Mouse (Mus musculus) testis, postnatal 10 days (tissue): ENCODE results near the gene Cnksr2.
A peak's percentile ranks its signal among the peaks of the same experiment; 100 is the strongest.

Experiments
- DNase-seq: peaks from one replicate; pipeline ENCODE4 v3.0.0; 2021; ENCODE audit warnings: low spot score

The Cnksr2 gene

DNA sequence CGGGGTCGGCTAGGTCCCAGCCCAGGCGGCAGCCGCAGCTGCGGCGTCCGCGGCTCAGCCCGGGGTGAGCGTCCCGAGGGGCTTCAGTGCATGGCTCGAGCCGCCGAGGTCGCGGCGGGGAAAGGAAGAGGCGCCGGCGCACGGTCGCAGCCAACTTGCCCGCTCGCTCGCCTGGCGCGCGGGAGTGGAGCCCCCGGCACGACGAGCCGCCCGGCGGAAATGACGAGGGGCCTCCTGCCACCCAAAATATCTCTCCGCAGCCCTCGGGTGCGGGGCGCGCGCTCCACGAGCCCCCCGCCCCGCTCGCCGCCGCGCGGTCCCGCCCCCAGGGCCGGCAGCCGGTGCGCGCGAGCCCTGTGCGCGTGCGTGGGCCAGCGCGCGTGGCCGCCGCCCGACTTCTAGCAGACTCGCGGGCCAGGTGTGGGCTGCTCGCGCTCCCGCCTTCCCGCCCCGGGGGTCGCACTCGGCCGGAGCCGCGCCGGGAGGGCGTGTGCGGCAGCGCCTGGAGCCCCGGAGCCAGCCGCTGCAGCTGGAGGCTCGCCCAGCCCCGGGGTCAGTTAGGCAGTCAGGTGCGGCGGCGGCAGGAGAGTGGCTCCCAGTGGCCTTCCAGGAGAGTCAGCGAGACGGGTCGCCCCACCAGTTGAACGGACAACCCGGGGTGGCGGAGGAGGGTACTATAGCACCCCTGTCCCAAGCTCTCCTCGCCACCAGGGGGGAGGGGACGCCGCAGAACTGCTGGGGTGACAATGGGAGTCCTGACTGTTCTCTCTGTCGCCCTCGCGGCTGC lies at the start of gene Cnksr2:
Cnksr2 (minus strand) TSS at position 238 of the 787 bp plus-strand sequence.
- peak; percentile 42 for DNase-seq

- DNase-seq: no peak
Measured at GRCm38 (mm10) chrX:158043844-158044140, 698 bp upstream of the Cnksr2 start.

DNA sequence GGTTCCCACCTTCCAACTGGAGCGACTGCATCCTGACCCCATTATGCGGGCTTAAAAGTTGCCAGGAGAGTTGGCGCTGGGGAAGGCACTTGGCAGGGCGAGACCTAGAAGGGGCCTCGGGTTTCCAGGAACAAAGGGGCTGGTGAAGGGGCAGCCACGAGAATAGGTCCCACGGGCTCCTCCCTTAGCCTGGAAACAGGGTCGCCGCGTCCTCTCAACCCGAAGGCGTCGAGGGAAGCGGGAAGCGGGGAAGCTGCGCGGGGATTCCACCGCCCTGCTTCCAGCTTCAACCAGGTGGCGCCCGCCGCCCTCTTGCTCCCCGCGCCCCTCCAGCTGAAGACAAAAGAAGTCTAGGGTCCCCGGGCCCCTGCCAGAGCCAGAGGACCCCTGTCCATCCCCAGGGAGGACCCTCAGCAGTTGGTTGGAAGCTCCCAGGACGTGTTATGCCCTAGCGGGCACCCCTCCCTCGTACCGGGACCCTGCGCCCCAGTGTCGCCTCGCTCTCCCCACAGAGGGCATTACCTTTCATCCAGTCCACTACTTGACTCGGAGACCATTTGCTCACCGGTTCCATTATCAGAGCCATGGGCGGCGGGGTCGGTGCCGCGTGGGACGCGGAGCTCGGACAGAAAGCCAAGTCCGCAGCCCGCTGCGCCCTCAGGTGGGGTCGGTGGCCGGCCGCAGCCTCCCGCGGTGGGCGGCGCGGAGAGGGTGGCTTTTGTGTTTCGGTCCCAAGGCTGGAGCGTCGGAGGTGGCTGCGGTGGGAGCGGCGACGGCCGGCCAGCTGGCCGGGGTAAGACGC lies 638 bp downstream of the Cnksr2 start:
- peak; percentile 40 for DNase-seq

DNA sequence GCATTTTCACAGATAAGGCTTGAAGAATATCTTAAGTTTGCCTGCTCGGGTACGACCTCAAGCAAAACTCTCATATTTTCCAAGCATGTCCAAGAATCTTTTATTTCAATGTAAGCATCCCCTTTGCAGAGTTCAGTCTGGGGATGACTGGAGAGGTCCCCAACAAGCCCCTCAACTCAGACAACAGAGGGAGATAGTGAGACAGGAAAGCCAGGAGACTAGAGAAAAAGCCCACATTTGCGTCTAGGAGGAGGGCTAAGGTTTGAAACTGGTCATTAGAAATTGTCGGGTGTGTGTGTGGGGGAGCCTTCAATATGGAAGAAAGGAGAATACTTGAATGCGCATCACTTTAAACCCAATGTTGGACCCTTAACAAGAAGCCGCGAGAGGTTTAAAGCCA lies 1.4 kb downstream of the Cnksr2 start:
- DNase-seq: no peak

DNA sequence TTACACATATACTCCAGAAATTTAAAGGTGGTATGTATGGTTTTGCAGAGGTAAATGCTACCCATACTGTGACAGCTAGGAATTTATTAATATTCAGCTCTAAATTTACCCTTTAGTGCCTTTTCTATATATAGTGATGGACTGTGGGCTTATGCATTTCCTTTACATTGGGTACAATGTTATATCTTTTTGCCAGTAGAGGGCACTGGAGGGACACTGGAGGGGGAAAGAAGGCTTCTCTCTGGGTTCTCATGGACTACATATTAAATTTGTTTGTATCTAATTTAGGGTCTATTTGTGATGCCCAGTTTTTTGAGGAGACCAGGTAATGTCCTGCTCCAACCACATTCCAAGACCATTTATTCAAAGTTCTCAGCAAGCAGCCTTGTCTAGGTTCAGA lies 91.4 kb downstream of the Cnksr2 start:
- DNase-seq: no peak

- DNase-seq: no peak
Measured at GRCm38 (mm10) chrX:157949256-157949655, 93.8 kb downstream of the Cnksr2 start.

GRCm38 (mm10) chrX:157945121-157945520 lies 98.0 kb downstream of the Cnksr2 start:
- DNase-seq: no peak

- DNase-seq: no peak
Measured at GRCm38 (mm10) chrX:157936611-157937010, 106.5 kb downstream of the Cnksr2 start.

- DNase-seq: no peak
Measured at GRCm38 (mm10) chrX:157920093-157920492, 123.0 kb downstream of the Cnksr2 start.

- no peak for DNase-seq
Measured at GRCm38 (mm10) chrX:157829983-157830382, 213.1 kb downstream of the Cnksr2 start.

DNA sequence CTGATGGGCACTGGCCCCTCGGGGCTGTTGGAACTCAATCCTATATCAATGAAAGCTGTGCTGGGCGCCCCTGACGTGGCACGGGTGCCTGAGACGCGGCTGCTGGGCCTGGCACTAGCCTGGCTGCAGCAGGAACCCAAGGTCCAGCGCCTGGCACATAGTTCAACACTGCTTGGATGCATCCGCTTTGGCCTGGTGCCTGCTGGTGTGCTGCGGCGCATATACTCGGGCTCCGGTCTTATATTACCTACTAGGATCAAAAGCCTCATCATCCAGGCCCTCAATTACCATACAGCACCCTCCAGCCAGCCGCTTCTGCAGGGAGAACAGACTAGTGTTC lies 224.2 kb downstream of the Cnksr2 start:
- DNase-seq: no peak

GRCm38 (mm10) chrX:157818207-157818920 lies 224.7 kb downstream of the Cnksr2 start, which contains the start of gene Klhl34:
Klhl34 (plus strand) TSS chrX:157818435.
- peak; percentile 37 for DNase-seq

DNA sequence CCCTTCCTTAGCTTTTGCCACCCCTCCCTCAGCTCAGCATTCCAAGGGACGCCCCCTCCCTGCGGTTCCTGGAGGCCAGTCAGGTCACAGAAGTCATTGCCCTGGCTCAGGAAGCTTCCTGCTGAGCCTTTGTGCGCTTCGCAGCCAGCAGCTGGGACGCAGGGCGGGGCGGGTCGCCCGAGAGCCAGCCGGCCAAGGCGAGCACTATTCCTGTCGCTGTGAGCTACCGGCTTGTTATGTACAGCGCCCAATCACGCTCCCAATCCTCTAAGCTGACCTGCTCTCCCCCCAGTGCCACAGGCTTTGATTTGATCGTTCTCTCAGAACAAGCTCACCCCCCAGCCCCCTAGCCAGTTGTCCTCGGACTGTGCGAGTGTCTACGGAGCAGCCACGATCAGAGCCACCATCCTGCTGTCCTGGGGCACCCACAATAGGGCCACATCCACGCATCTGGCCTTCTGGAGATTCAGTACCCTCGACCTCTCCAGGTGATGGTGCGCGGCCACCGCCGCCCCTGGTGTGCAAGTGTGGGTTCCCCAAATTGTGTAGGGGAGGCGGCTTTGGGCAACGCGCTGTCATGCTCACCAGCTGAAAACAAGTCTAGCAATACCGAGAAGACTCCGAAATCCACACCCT lies 225.4 kb downstream of the Cnksr2 start:
- DNase-seq: peak; percentile 37

- DNase-seq: no peak
Measured at GRCm38 (mm10) chrX:157809721-157810120, 233.4 kb downstream of the Cnksr2 start.

GRCm38 (mm10) chrX:157801669-157802068 lies 241.4 kb downstream of the Cnksr2 start:
- no peak for DNase-seq
